Mouse (Mus musculus): ENCODE data around the gene Olfr693. TPM values are rescaled to one million over a fixed set of nuclear protein-coding genes. Genes with fewer than 3 reads are reported as not detected.

Gene Olfr693
- polyA plus RNA-seq, 1 experiment from 2014 or later: not detected

- ATAC-seq (ENCODE audit: insufficient read depth) (no peak), DNase-seq (no peak)
- Histone ChIP-seq H3K36me3 (ENCODE audit: insufficient read depth) (no peaks in the 10 kb centered on the region), H3K27me3 (ENCODE audit: insufficient read depth, low read length) (no peaks in the 10 kb centered on the region), H3K4me2 (no peak overlapping the region), H3K27ac (ENCODE audit: low read depth) (no peak overlapping the region), H3K9ac (no peak overlapping the region), H3K4me3 (ENCODE audit: low read depth, low read length) (no peak overlapping the region), H3K4me1 (ENCODE audit: insufficient read depth) (no peaks in the 10 kb centered on the region), H3K9me3 (ENCODE audit: low read depth, low read length) (no peaks in the 10 kb centered on the region)
- 80% methylated on average over 4 of the region's 4 CpGs for WGBS
- TF ChIP-seq CTCF (IDR thresholded peaks at IDR 0.05; ENCODE audit: low read depth): no peak
Measured at GRCm38 (mm10) chr7:106635560-106635959, 44.8 kb downstream of the Olfr693 start.

Other genes starting within 250 kb of the Olfr693 start
- gene Olfr694, start 11.2 kb upstream of the Olfr693 start, polyA plus RNA-seq (2014; fragmentation: Nextera tagmentation; extraction: Ambion mirVana): not detected in 2 replicates
- gene Olfr695, start 35.8 kb upstream of the Olfr693 start, polyA plus RNA-seq (2014; fragmentation: Nextera tagmentation; extraction: Ambion mirVana): not detected in 2 replicates
- not detected in 2 replicates for gene Olfr697, start 61.9 kb upstream of the Olfr693 start, polyA plus RNA-seq (2014; fragmentation: Nextera tagmentation; extraction: Ambion mirVana)
- gene Olfr698, start 74.8 kb upstream of the Olfr693 start, polyA plus RNA-seq (2014; fragmentation: Nextera tagmentation; extraction: Ambion mirVana): not detected in 2 replicates
- not detected in 2 replicates for gene Olfr699, start 112.6 kb upstream of the Olfr693 start, polyA plus RNA-seq (2014; fragmentation: Nextera tagmentation; extraction: Ambion mirVana)
- not detected in 2 replicates for gene Olfr700, start 128.2 kb upstream of the Olfr693 start, polyA plus RNA-seq (2014; fragmentation: Nextera tagmentation; extraction: Ambion mirVana)
- not detected in 2 replicates for gene Olfr701, start 133.5 kb upstream of the Olfr693 start, polyA plus RNA-seq (2014; fragmentation: Nextera tagmentation; extraction: Ambion mirVana)
- gene Olfr702, start 153.3 kb upstream of the Olfr693 start, polyA plus RNA-seq (2014; fragmentation: Nextera tagmentation; extraction: Ambion mirVana): not detected in 2 replicates
- gene Olfr703, start 162.8 kb upstream of the Olfr693 start, polyA plus RNA-seq (2014; fragmentation: Nextera tagmentation; extraction: Ambion mirVana): not detected in 2 replicates
- gene Olfr704, start 182.6 kb upstream of the Olfr693 start, polyA plus RNA-seq (2014; fragmentation: Nextera tagmentation; extraction: Ambion mirVana): not detected in 2 replicates
- gene Olfr705, start 196.3 kb upstream of the Olfr693 start, polyA plus RNA-seq (2014; fragmentation: Nextera tagmentation; extraction: Ambion mirVana): not detected in 2 replicates
- not detected in 2 replicates for gene Olfr706, start 207.6 kb upstream of the Olfr693 start, polyA plus RNA-seq (2014; fragmentation: Nextera tagmentation; extraction: Ambion mirVana)
- not detected in 2 replicates for gene Olfr707, start 220.7 kb upstream of the Olfr693 start, polyA plus RNA-seq (2014; fragmentation: Nextera tagmentation; extraction: Ambion mirVana)
- not detected in 2 replicates for gene Olfr1532-ps1, start 227.4 kb upstream of the Olfr693 start, polyA plus RNA-seq (2014; fragmentation: Nextera tagmentation; extraction: Ambion mirVana)